Mouse (Mus musculus): ENCODE data around the gene Tmed5.

DNA sequence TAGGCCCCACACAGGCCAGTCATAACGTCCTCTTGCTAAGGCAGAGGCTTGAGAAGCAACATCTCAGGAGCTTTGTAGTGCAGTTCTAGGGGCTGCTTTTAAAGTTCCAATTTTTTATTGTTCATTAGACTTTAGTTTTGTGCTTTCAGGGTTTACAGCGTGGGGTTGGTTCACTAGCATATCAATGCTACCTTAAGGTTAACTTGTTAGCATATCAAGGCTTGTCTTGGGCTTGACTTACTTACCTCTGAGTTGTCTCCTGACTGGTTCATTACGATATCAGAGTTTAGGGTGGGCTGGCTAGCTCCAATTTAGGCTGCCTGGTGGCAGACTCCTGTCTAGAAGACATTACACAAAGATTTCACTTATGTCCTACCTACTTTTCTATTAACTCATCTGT is 34.7 kb downstream of the Tmed5 start:
- TF ChIP-seq POLR2A (IDR thresholded peaks at IDR 0.05; ENCODE audit: low read depth, low read length): no peak
- no peak for TF ChIP-seq CTCF (IDR thresholded peaks at IDR 0.05; ENCODE audit: borderline replicate concordance, insufficient read depth, low read length)
